Mouse (Mus musculus) induced T-regulatory cell, adult 2 months (primary cell): ENCODE measurements around the gene Capg.
A peak's percentile ranks its signal among the peaks of the same experiment; 100 is the strongest.

Source experiments
- DNase-seq: peaks from one replicate; pipeline ENCODE4 v3.0.0-alpha.2; 2012; ENCODE audit warnings: low read depth

Capg gene

DNA sequence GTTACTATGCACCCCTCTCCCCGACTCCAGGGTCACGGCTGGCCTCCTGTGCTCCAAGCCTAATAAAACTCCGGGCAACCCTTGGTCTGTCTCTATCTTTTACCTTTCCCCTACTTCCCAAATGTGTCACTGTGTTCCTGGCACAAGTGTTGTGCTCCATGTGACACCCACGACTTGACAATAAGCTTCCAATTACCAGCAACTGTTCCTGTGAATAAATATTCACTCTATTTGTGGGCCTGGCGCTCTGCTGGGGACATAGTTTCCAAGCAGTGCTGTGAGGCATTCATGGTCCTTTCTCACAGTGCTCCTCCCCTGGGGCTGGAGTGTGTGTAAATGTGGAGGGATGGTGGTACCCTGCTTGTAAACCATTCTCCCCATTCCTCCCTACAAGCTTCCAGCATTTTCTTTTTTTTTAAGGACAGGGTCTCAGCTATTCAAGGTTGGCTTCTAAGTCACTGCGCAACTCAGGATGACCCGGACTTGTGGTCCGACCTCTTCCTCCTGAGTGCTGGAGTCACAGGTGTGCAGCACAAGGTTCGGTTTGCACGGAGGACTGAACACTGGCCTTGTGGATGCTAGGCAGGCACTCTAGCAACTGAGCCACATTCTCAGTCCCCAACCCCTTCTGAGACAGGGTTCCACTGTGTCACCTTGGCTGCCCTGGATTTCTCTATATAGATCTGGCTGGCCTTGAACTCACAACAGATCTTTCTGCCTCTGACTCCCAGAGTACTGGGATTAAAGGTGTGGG, 26.6 kb downstream of the Capg start:
- no peak for DNase-seq

DNA sequence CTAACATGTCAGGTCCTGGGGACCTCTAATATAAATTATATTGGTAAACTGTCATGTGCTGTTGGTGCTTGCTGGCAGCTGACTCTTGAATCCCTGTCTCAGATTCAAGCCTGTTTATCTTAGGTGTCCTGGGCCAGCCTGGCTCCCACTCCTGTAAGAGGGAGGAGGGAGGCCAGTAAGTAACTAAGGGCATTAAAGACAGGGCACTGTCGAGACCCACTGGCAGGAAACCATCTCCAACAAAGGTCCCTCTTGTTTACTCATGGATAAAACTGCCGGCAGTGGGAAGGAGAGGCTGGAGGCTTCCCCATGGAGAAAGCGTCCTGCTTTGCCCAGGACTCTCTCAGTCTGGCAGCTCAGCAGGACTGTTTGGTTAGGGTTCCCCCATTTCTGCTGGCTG, 27.6 kb downstream of the Capg start:
- DNase-seq, result no peak

- no peak for DNase-seq
Measured at GRCm38 (mm10) chr6:72576041-72576440, 31.9 kb downstream of the Capg start.

GRCm38 (mm10) chr6:72581625-72582382, 37.6 kb downstream of the Capg start:
- DNase-seq, result no peak

DNA sequence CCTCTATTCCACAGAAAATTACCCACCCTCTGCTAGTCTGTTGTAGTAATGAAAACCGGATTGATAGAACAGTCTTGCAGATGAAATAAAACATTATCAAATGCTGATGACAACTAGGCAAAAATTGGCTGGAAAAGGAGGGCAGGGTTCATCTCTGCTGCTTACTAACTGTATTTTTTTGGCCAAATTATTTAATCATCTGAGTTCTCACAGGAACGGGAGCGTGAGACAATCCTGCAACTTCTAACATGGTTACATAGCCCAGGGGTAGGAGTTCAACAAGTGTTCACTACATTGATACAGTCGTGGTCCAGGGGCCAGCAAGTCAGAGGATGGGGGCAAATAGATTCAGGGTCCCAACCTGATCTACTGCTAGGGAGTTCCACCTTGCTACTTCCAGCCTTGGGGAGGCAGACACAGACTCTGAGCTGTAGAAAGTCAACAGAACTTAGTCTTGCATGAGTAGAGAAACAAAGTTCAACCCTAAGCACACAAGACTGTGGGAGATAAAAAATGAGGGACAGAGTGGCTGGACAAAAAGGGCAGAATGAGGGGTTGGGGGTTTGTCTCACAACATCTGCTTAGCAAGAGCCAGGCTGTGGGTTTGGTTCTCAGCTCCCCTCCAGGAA, 39.1 kb downstream of the Capg start:
- no peak for DNase-seq

DNA sequence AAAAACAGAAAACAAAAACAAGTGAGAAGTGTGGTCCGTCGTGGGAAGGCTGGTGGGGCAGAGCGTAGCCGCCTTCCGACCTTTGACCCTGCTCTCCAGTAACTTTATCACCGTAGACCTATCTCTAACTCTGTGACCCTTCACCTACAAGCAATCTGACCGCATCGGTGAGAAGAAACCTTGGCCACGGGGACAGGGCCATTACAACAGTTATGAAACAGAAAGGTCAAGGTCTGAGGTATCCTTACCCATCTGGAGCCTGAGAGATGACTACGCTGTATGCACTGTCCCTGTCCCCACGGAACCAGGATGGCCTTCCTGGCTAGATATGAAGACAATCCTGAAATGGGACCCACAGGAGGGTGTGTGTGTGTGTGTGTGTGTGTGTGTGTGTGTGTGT, 40.0 kb downstream of the Capg start:
- DNase-seq, result no peak

- DNase-seq, result no peak
Measured at GRCm38 (mm10) chr6:72586701-72587100, 42.5 kb downstream of the Capg start.

- no peak for DNase-seq
Measured at GRCm38 (mm10) chr6:72588307-72588706, 44.1 kb downstream of the Capg start.

GRCm38 (mm10) chr6:72590111-72590510, 45.9 kb downstream of the Capg start:
- DNase-seq, result no peak

GRCm38 (mm10) chr6:72593011-72593803, 49.0 kb downstream of the Capg start:
- DNase-seq, result no peak

- no peak for DNase-seq
Measured at GRCm38 (mm10) chr6:72593914-72594313, 49.7 kb downstream of the Capg start.

GRCm38 (mm10) chr6:72597083-72597874, 53.1 kb downstream of the Capg start:
- no peak for DNase-seq

GRCm38 (mm10) chr6:72597956-72598753, 54.0 kb downstream of the Capg start, which contains the start of the genes Elmod3 and Retsat:
Elmod3 (minus strand) TSS chr6:72598413.
Retsat (plus strand) TSS chr6:72598475.
- peak; percentile 94 for DNase-seq

- no peak for DNase-seq
Measured at GRCm38 (mm10) chr6:72598791-72599557, 54.8 kb downstream of the Capg start.

DNA sequence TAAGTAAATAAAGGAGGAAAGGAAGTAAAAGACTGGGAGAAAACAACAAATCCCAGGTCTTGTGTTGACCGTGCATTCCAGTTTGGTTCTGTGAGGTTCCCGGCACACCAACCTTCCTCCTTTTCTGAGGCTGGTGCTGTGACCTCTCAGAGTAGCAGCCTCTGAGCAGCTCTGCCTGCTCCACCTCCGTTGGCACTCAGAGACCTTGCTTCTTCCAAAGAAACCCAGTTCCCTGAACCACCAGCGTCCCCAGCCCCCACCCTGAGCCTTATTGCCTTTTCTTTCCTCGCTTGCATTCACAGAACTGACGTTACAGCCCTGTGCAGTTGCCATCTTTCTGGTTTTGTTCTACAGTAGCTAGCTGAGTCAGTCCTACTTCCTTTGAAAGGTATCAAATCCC, 56.0 kb downstream of the Capg start:
- no peak for DNase-seq

DNA sequence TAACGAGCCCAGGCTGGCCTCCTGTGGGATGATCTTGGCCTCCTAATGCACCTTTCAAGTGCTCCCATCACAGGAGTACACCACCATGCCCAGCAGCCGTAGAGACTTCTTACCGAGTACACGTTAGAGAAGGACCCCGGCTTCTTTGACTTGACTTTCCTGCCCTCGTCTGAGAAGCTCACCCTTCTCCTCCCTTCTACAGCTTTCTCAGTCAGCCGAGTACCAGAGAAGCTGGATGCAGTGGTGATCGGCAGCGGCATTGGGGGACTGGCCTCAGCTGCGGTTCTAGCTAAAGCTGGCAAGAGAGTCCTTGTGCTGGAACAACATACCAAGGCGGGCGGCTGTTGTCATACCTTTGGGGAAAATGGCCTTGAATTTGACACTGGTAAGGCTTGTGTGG, 56.6 kb downstream of the Capg start:
- no peak for DNase-seq

DNA sequence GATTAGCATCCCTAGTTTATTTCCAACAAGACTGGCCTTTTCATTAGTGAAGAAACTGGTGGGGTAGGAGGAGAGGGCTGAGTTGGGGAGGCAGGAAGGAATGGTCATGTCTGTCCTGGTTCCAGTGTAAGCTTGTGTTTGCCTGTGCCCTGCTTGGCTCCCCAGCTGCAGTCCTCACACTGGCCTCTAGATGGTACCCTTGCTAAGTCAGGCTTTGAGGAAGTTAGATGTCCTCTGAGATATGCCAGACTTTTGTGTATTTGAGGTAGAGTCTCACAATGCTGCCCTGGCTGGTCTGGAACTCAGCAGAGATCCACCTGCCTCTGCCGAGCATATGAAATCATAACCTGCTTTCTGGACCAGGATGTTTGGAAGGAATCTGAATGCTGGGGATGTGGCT, 57.5 kb downstream of the Capg start:
- DNase-seq, result peak; percentile 90

DNA sequence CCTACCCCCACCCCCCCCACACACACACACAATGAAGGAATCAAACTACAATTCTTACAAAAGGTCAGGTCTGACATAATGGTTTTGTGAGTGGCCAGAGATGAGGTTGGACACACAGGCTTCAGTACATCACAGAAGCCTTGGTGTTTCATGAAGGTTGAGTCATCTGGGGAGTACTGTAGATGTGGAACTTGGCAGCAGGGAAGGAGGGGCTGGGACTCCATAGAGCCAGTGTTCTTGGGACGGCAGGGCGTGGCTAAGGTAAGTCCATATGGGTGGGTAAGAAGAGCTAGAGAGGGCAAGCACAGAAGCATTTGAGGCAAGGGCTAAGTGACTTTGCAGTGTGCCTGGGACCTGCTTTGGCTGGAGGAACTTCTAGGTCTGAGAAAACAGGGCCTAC, 59.9 kb downstream of the Capg start:
- no peak for DNase-seq

- no peak for DNase-seq
Measured at GRCm38 (mm10) chr6:72607060-72607459, 62.9 kb downstream of the Capg start.

GRCm38 (mm10) chr6:72607676-72608075, 63.5 kb downstream of the Capg start:
- no peak for DNase-seq
